Mouse (Mus musculus) CH12.LX (cell line): ENCODE measurements around the gene Acrbp. TPM values are rescaled to one million over a fixed set of nuclear protein-coding genes. Genes with fewer than 3 reads are reported as not detected.

Experiments used
- DNase-seq: peaks from one replicate; pipeline ENCODE4 v3.0.0-alpha.2; 2013; ENCODE audit errors: extremely low read depth
- H3K27ac ChIP-seq: 2 replicates; pipeline ENCODE4 v1.5.1; 2012; ENCODE audit warnings: low read depth, mild to moderate bottlenecking, control low read depth, moderate library complexity; ENCODE audit not compliant: insufficient read depth
- H3K27me3 ChIP-seq: replicated peaks from 2 replicates; pipeline ENCODE3; 2012; ENCODE audit warnings: inconsistent platforms
- H3K36me3 ChIP-seq, 2 experiments: replicated peaks in 1 of 2; 2 replicates each; pipeline versions ENCODE3 to v1.6.1; 2012; ENCODE audit warnings: inconsistent platforms in 1 of 2, low read length in 1 of 2, mild to moderate bottlenecking in 1 of 2, mixed read lengths in 1 of 2, moderate library complexity in 1 of 2; ENCODE audit not compliant: control insufficient read depth in 1 of 2, insufficient read depth in 1 of 2
- H3K4me1 ChIP-seq, 2 experiments: 2 replicates each; pipeline ENCODE4 v1.6.1; 2012; ENCODE audit warnings: inconsistent platforms in 1 of 2, moderate library complexity in 1 of 2; ENCODE audit not compliant: insufficient read depth in 2 of 2, control insufficient read depth in 1 of 2
- H3K4me2 ChIP-seq: 2 replicates; pipeline ENCODE4 v1.6.1; 2012; ENCODE audit warnings: low read depth, mild to moderate bottlenecking, control low read depth; ENCODE audit not compliant: poor library complexity, insufficient read depth, severe bottlenecking
- H3K4me3 ChIP-seq, 3 experiments: fragments of 150-350 bp in 1 of 3; sonication (generic) in 1 of 3; replicated peaks in 1 of 3; 2 replicates each; pipeline versions ENCODE3 to v1.5.1; 2011 to 2012; ENCODE audit warnings: low read depth in 2 of 3, low read length in 2 of 3, mild to moderate bottlenecking in 2 of 3, moderate library complexity in 2 of 3, control low read depth in 1 of 3, improper control_type of control experiment in 1 of 3, inconsistent platforms in 1 of 3, mixed read lengths in 1 of 3; ENCODE audit not compliant: poor library complexity in 1 of 3
- H3K79me2 ChIP-seq: replicated peaks from 2 replicates; pipeline ENCODE4 v1.6.1; 2012; ENCODE audit warnings: mild to moderate bottlenecking, moderate library complexity; ENCODE audit not compliant: control insufficient read depth, poor library complexity, insufficient read depth, severe bottlenecking; ENCODE audit errors: extremely low read depth
- H3K9ac ChIP-seq: 2 replicates; pipeline ENCODE4 v1.6.1; 2012; ENCODE audit warnings: low read depth, mild to moderate bottlenecking, control low read depth, moderate library complexity; ENCODE audit not compliant: insufficient read depth
- H3K9me3 ChIP-seq: replicated peaks from 2 replicates; pipeline ENCODE3; 2012; ENCODE audit warnings: low read length, inconsistent platforms, mixed read lengths
- BHLHE40 ChIP-seq: IDR thresholded peaks from 2 replicates; pipeline ENCODE4 v1.6.1; 2011; ENCODE audit warnings: mild to moderate bottlenecking, low read depth, low read length, improper control_type of control experiment
- CTCF ChIP-seq, 2 experiments: IDR thresholded peaks in 1 of 2; conservative IDR thresholded peaks in 1 of 2; 2 replicates each; pipeline ENCODE4 v1.5.1; 2011 to 2012; ENCODE audit warnings: low read depth in 2 of 2, low read length in 2 of 2, improper control_type of control experiment in 1 of 2, inconsistent platforms in 1 of 2, mild to moderate bottlenecking in 1 of 2, moderate library complexity in 1 of 2
- E2F4 ChIP-seq: IDR thresholded peaks from 2 replicates; pipeline ENCODE4 v1.6.1; 2011; ENCODE audit warnings: low read depth, low read length, improper control_type of control experiment; ENCODE audit not compliant: insufficient replicate concordance
- ELF1 ChIP-seq: IDR thresholded peaks from 2 replicates; pipeline ENCODE4 v1.6.1; 2014; ENCODE audit warnings: low read depth, mild to moderate bottlenecking, inconsistent platforms, low read length, improper control_type of control experiment
- EP300 ChIP-seq: IDR thresholded peaks from 2 replicates; pipeline ENCODE4 v1.6.1; 2011; ENCODE audit warnings: low read length, improper control_type of control experiment
- ETS1 ChIP-seq: conservative IDR thresholded peaks from 2 replicates; pipeline ENCODE4 v1.6.1; 2012; ENCODE audit warnings: low read depth, mild to moderate bottlenecking, inconsistent platforms, low read length, improper control_type of control experiment, moderate library complexity
- GABPA ChIP-seq: IDR thresholded peaks from 2 replicates; pipeline ENCODE4 v1.6.1; 2012; ENCODE audit warnings: low read depth, low read length, improper control_type of control experiment, inconsistent platforms; ENCODE audit not compliant: insufficient replicate concordance
- HCFC1 ChIP-seq: IDR thresholded peaks from 2 replicates; pipeline ENCODE4 v1.6.1; 2012; ENCODE audit warnings: low read depth, mild to moderate bottlenecking, inconsistent platforms, low read length, improper control_type of control experiment
- IRF4 ChIP-seq: IDR thresholded peaks from 2 replicates; pipeline ENCODE4 v1.6.1; 2014; ENCODE audit warnings: low read depth, mild to moderate bottlenecking, inconsistent platforms, low read length, improper control_type of control experiment
- JUN ChIP-seq: IDR thresholded peaks from 2 replicates; pipeline ENCODE4 v1.6.1; 2011; ENCODE audit warnings: low read depth, mild to moderate bottlenecking, low read length, improper control_type of control experiment, moderate library complexity; ENCODE audit not compliant: insufficient read depth
- KAT2A ChIP-seq: IDR thresholded peaks from 2 replicates; pipeline ENCODE4 v1.6.1; 2012; ENCODE audit warnings: low read length, improper control_type of control experiment, inconsistent platforms; ENCODE audit not compliant: insufficient replicate concordance
- MAFK ChIP-seq: IDR thresholded peaks from 2 replicates; pipeline ENCODE4 v1.6.1; 2011; ENCODE audit warnings: low read length, improper control_type of control experiment; ENCODE audit not compliant: insufficient replicate concordance
- MAX ChIP-seq: IDR thresholded peaks from 2 replicates; pipeline ENCODE4 v1.6.1; 2011; ENCODE audit warnings: low read length, improper control_type of control experiment
- MEF2A ChIP-seq: IDR thresholded peaks from 2 replicates; pipeline ENCODE4 v1.6.1; 2014; ENCODE audit warnings: low read depth, mild to moderate bottlenecking, inconsistent platforms, low read length, improper control_type of control experiment, borderline replicate concordance
- MXI1 ChIP-seq: IDR thresholded peaks from 2 replicates; pipeline ENCODE4 v1.6.1; 2011; ENCODE audit warnings: mild to moderate bottlenecking, low read depth, low read length, improper control_type of control experiment
- MYC ChIP-seq: IDR thresholded peaks from 2 replicates; pipeline ENCODE4 v1.6.1; 2011; ENCODE audit warnings: low read depth, mild to moderate bottlenecking, improper control_type of control experiment, low read length
- NELFE ChIP-seq: IDR thresholded peaks from 2 replicates; pipeline ENCODE4 v1.6.1; 2011; ENCODE audit warnings: low read depth, low read length, improper control_type of control experiment
- POLR2AphosphoS2 ChIP-seq: IDR thresholded peaks from 2 replicates; pipeline ENCODE4 v1.6.1; 2011; ENCODE audit warnings: low read depth, low read length, improper control_type of control experiment
- RCOR1 ChIP-seq: conservative IDR thresholded peaks from 2 replicates; pipeline ENCODE4 v1.6.1; 2012; ENCODE audit warnings: low read depth, mild to moderate bottlenecking, inconsistent platforms, low read length, improper control_type of control experiment
- SIN3A ChIP-seq: IDR thresholded peaks from 2 replicates; pipeline ENCODE4 v1.6.1; 2012; ENCODE audit warnings: low read length, improper control_type of control experiment, inconsistent platforms
- SMC3 ChIP-seq: IDR thresholded peaks from 2 replicates; pipeline ENCODE4 v1.6.1; 2011; ENCODE audit warnings: low read depth, low read length, improper control_type of control experiment
- TBP ChIP-seq: conservative IDR thresholded peaks from 2 replicates; pipeline ENCODE4 v1.6.1; 2011; ENCODE audit warnings: low read depth, low read length, improper control_type of control experiment
- UBTF ChIP-seq: IDR thresholded peaks from 2 replicates; pipeline ENCODE4 v1.6.1; 2012; ENCODE audit warnings: low read depth, mild to moderate bottlenecking, inconsistent platforms, low read length, improper control_type of control experiment, moderate library complexity
- USF1 ChIP-seq: IDR thresholded peaks from 2 replicates; pipeline ENCODE4 v1.6.1; 2014; ENCODE audit warnings: low read depth, mild to moderate bottlenecking, inconsistent platforms, low read length, improper control_type of control experiment
- ZC3H11A ChIP-seq: IDR thresholded peaks from 2 replicates; pipeline ENCODE4 v1.6.1; 2012; ENCODE audit warnings: low read depth, mild to moderate bottlenecking, inconsistent platforms, low read length, improper control_type of control experiment
- ZNF384 ChIP-seq: IDR thresholded peaks from 2 replicates; pipeline ENCODE4 v1.6.1; 2012; ENCODE audit warnings: low read depth, low read length, improper control_type of control experiment, inconsistent platforms
- dilution Hi-C: fragments of 300-500 bp; cut with MboI; formaldehyde crosslinking; loops from 2 replicates; pipeline ENCODE4 v1.14.3; 2020; ENCODE audit warnings: low sequenced_read_pairs; ENCODE audit not compliant: extremely low pct_unique_long_range_greater_than_20kb, extremely low pct_ligation_motif_present
- in situ Hi-C: fragments of 300-500 bp; cut with MboI; formaldehyde crosslinking; loops from 3 replicates; pipeline ENCODE4 v1.14.3; 2019; ENCODE audit warnings: low sequenced_read_pairs, low pct_ligation_motif_present, low pct_unique_long_range_greater_than_20kb, mixed read lengths
- polyA plus RNA-seq: library from polyadenylated mRNA; unstranded; fragments of >175 nt; gene quantifications from 2 replicates; pipeline ENCODE4 v1.2.1, GENCODE M21; 2012; ENCODE audit warnings: low read depth; ENCODE audit not compliant: insufficient read length
- total RNA-seq, 2 experiments: library from RNA; depleted of rRNA; stranded (reverse); fragments of 300-350 nt in 1 of 2; fragments of >200 nt in 1 of 2; gene quantifications; 2 replicates each; pipeline ENCODE4 v1.2.3; 2012 to 2014

Acrbp gene
- total and polyA plus RNA-seq, 3 experiments = 1.7 to 4.9 (median 3.3) TPM

DNA sequence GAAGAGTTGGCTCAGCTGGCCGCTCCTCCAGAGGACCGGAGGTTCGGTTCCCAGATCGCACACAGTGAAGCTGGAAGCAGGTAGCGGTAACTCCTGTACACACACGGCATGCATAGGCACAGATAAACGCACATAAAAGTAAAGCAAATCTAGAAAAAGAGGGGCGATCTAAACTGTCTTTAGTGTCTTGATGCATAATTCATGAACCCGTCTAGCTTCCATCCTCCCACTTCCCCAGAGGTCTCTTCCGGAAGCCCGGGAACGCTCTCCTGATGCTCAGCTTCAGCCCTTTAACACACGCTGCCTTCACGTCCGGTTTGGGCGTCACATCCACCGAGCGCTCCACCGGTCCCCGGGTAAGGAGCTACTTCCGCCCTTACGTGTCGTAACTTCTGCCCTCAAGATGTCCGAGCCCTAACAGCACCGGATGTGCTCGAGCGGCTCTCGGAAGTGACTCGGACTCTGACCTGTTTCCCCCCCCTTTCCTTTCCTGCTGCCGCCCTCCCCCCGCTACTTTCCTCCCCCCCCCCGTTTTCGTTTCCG lies 40.8 kb upstream of the Acrbp start (continued):
- TF ChIP-seq JUN (0 out of 2 replicates have a peak, but pooled peaks have one; percentile 26), MXI1 (peak; percentile 86), CTCF (conservative IDR thresholded peaks at IDR 0.05 in 1 of 2, IDR thresholded peaks at IDR 0.05 in 1 of 2; ENCODE audit: low read depth in 2 of 2, low read length in 2 of 2) (no peak), ETS1 (peak; percentile 62), ZC3H11A (no peak), MAFK (no peak), IRF4 (peak; percentile 84), BHLHE40 (peak; percentile 30; the same call in 1 of the 2 replicates), POLR2AphosphoS2 (peak; percentile 51; the same call in 1 of the 2 replicates), NELFE (peak; percentile 85), SMC3 (no peak), MYC (peak; percentile 79), HCFC1 (peak; percentile 97), USF1 (no peak), MAX (peak; percentile 68; the same call in 1 of the 2 replicates), GABPA (peak; percentile 83; the same call in 1 of the 2 replicates), SIN3A (peak; percentile 96), ELF1 (peak; percentile 99)

- Histone ChIP-seq H3K27ac (peak within 1 kb of the TSS; percentile 70), H3K4me1 (peaks cover 0 to 45% of the 10 kb centered on the region in 2 experiments; a peak in 2 of 4 replicates), H3K36me3 (peaks cover 20 to 29% of the 10 kb centered on the region in 2 experiments), H3K9me3 (no peaks in the 10 kb centered on the region), H3K79me2 (peaks cover 32% of the 10 kb centered on the region), H3K9ac (peak within 1 kb of the TSS; percentile 91), H3K27me3 (no peaks in the 10 kb centered on the region), H3K4me3 (peak within 1 kb of the TSS; percentile 79 to 94 (median 79)), H3K4me2 (peak within 1 kb of the TSS; percentile 71)
- TF ChIP-seq EP300 (no peak), TBP (no peak), JUN (no peak), MYC (no peak), MEF2A (no peak), ZNF384 (no peak), POLR2AphosphoS2 (no peak), RCOR1 (no peak), MXI1 (no peak), GABPA (no peak), E2F4 (no peak), MAX (no peak), KAT2A (no peak), UBTF (no peak)
- DNase-seq = no peak
- in situ Hi-C loops (no loop called here), dilution Hi-C loops (no loop called here)
These were observed 40.5 kb upstream of the Acrbp start, which contains the start of gene Zfp384 for GRCm38 (mm10) chr6:125009129-125009180. Gene Zfp384 (plus strand): TSS chr6:125009145.
